Mouse (Mus musculus) CH12.LX (cell line): ENCODE results near the gene Alk. TPM values are rescaled to one million over a fixed set of nuclear protein-coding genes. Genes with fewer than 3 reads are reported as not detected.

Experiments
- DNase-seq: peaks from one replicate; pipeline ENCODE4 v3.0.0-alpha.2; 2013; ENCODE audit errors: extremely low read depth
- H3K27ac ChIP-seq: 2 replicates; pipeline ENCODE4 v1.5.1; 2012; ENCODE audit warnings: low read depth, mild to moderate bottlenecking, control low read depth, moderate library complexity; ENCODE audit not compliant: insufficient read depth
- H3K27me3 ChIP-seq: replicated peaks from 2 replicates; pipeline ENCODE3; 2012; ENCODE audit warnings: inconsistent platforms
- H3K36me3 ChIP-seq, 2 experiments: replicated peaks in 1 of 2; 2 replicates each; pipeline versions ENCODE3 to v1.6.1; 2012; ENCODE audit warnings: inconsistent platforms in 1 of 2, low read length in 1 of 2, mild to moderate bottlenecking in 1 of 2, mixed read lengths in 1 of 2, moderate library complexity in 1 of 2; ENCODE audit not compliant: control insufficient read depth in 1 of 2, insufficient read depth in 1 of 2
- H3K4me1 ChIP-seq, 2 experiments: 2 replicates each; pipeline ENCODE4 v1.6.1; 2012; ENCODE audit warnings: inconsistent platforms in 1 of 2, moderate library complexity in 1 of 2; ENCODE audit not compliant: insufficient read depth in 2 of 2, control insufficient read depth in 1 of 2
- H3K4me2 ChIP-seq: 2 replicates; pipeline ENCODE4 v1.6.1; 2012; ENCODE audit warnings: low read depth, mild to moderate bottlenecking, control low read depth; ENCODE audit not compliant: poor library complexity, insufficient read depth, severe bottlenecking
- H3K4me3 ChIP-seq, 3 experiments: fragments of 150-350 bp in 1 of 3; sonication (generic) in 1 of 3; replicated peaks in 1 of 3; 2 replicates each; pipeline versions ENCODE3 to v1.5.1; 2011 to 2012; ENCODE audit warnings: low read depth in 2 of 3, low read length in 2 of 3, mild to moderate bottlenecking in 2 of 3, moderate library complexity in 2 of 3, control low read depth in 1 of 3, improper control_type of control experiment in 1 of 3, inconsistent platforms in 1 of 3, mixed read lengths in 1 of 3; ENCODE audit not compliant: poor library complexity in 1 of 3
- H3K79me2 ChIP-seq: replicated peaks from 2 replicates; pipeline ENCODE4 v1.6.1; 2012; ENCODE audit warnings: mild to moderate bottlenecking, moderate library complexity; ENCODE audit not compliant: control insufficient read depth, poor library complexity, insufficient read depth, severe bottlenecking; ENCODE audit errors: extremely low read depth
- H3K9ac ChIP-seq: 2 replicates; pipeline ENCODE4 v1.6.1; 2012; ENCODE audit warnings: low read depth, mild to moderate bottlenecking, control low read depth, moderate library complexity; ENCODE audit not compliant: insufficient read depth
- H3K9me3 ChIP-seq: replicated peaks from 2 replicates; pipeline ENCODE3; 2012; ENCODE audit warnings: low read length, inconsistent platforms, mixed read lengths
- CHD2 ChIP-seq: IDR thresholded peaks from 2 replicates; pipeline ENCODE4 v1.6.1; 2011; ENCODE audit warnings: low read length, improper control_type of control experiment
- CTCF ChIP-seq, 2 experiments: IDR thresholded peaks in 1 of 2; conservative IDR thresholded peaks in 1 of 2; 2 replicates each; pipeline ENCODE4 v1.5.1; 2011 to 2012; ENCODE audit warnings: low read depth in 2 of 2, low read length in 2 of 2, improper control_type of control experiment in 1 of 2, inconsistent platforms in 1 of 2, mild to moderate bottlenecking in 1 of 2, moderate library complexity in 1 of 2
- E2F4 ChIP-seq: IDR thresholded peaks from 2 replicates; pipeline ENCODE4 v1.6.1; 2011; ENCODE audit warnings: low read depth, low read length, improper control_type of control experiment; ENCODE audit not compliant: insufficient replicate concordance
- ELF1 ChIP-seq: IDR thresholded peaks from 2 replicates; pipeline ENCODE4 v1.6.1; 2014; ENCODE audit warnings: low read depth, mild to moderate bottlenecking, inconsistent platforms, low read length, improper control_type of control experiment
- IRF4 ChIP-seq: IDR thresholded peaks from 2 replicates; pipeline ENCODE4 v1.6.1; 2014; ENCODE audit warnings: low read depth, mild to moderate bottlenecking, inconsistent platforms, low read length, improper control_type of control experiment
- JUN ChIP-seq: IDR thresholded peaks from 2 replicates; pipeline ENCODE4 v1.6.1; 2011; ENCODE audit warnings: low read depth, mild to moderate bottlenecking, low read length, improper control_type of control experiment, moderate library complexity; ENCODE audit not compliant: insufficient read depth
- JUND ChIP-seq: conservative IDR thresholded peaks from 2 replicates; pipeline ENCODE4 v1.6.1; 2011; ENCODE audit warnings: low read depth, low read length, improper control_type of control experiment
- MAFK ChIP-seq: IDR thresholded peaks from 2 replicates; pipeline ENCODE4 v1.6.1; 2011; ENCODE audit warnings: low read length, improper control_type of control experiment; ENCODE audit not compliant: insufficient replicate concordance
- MAX ChIP-seq: IDR thresholded peaks from 2 replicates; pipeline ENCODE4 v1.6.1; 2011; ENCODE audit warnings: low read length, improper control_type of control experiment
- MAZ ChIP-seq: IDR thresholded peaks from 2 replicates; pipeline ENCODE4 v1.6.1; 2012; ENCODE audit warnings: low read depth, mild to moderate bottlenecking, inconsistent platforms, low read length, improper control_type of control experiment, moderate library complexity
- MEF2A ChIP-seq: IDR thresholded peaks from 2 replicates; pipeline ENCODE4 v1.6.1; 2014; ENCODE audit warnings: low read depth, mild to moderate bottlenecking, inconsistent platforms, low read length, improper control_type of control experiment, borderline replicate concordance
- MXI1 ChIP-seq: IDR thresholded peaks from 2 replicates; pipeline ENCODE4 v1.6.1; 2011; ENCODE audit warnings: mild to moderate bottlenecking, low read depth, low read length, improper control_type of control experiment
- MYC ChIP-seq: IDR thresholded peaks from 2 replicates; pipeline ENCODE4 v1.6.1; 2011; ENCODE audit warnings: low read depth, mild to moderate bottlenecking, improper control_type of control experiment, low read length
- NELFE ChIP-seq: IDR thresholded peaks from 2 replicates; pipeline ENCODE4 v1.6.1; 2011; ENCODE audit warnings: low read depth, low read length, improper control_type of control experiment
- POLR2A ChIP-seq: IDR thresholded peaks from 2 replicates; pipeline ENCODE4 v1.6.1; 2011; ENCODE audit warnings: low read depth, mild to moderate bottlenecking, improper control_type of control experiment, low read length
- POLR2AphosphoS2 ChIP-seq: IDR thresholded peaks from 2 replicates; pipeline ENCODE4 v1.6.1; 2011; ENCODE audit warnings: low read depth, low read length, improper control_type of control experiment
- SIN3A ChIP-seq: IDR thresholded peaks from 2 replicates; pipeline ENCODE4 v1.6.1; 2012; ENCODE audit warnings: low read length, improper control_type of control experiment, inconsistent platforms
- UBTF ChIP-seq: IDR thresholded peaks from 2 replicates; pipeline ENCODE4 v1.6.1; 2012; ENCODE audit warnings: low read depth, mild to moderate bottlenecking, inconsistent platforms, low read length, improper control_type of control experiment, moderate library complexity
- ZC3H11A ChIP-seq: IDR thresholded peaks from 2 replicates; pipeline ENCODE4 v1.6.1; 2012; ENCODE audit warnings: low read depth, mild to moderate bottlenecking, inconsistent platforms, low read length, improper control_type of control experiment
- ZKSCAN1 ChIP-seq: IDR thresholded peaks from 2 replicates; pipeline ENCODE4 v1.6.1; 2012; ENCODE audit warnings: low read depth, inconsistent platforms, low read length, improper control_type of control experiment, borderline replicate concordance
- ZMIZ1 ChIP-seq: IDR thresholded peaks from 2 replicates; pipeline ENCODE4 v1.6.1; 2012; ENCODE audit warnings: low read depth, mild to moderate bottlenecking, inconsistent platforms, low read length, improper control_type of control experiment
- dilution Hi-C: fragments of 300-500 bp; cut with MboI; formaldehyde crosslinking; loops from 2 replicates; pipeline ENCODE4 v1.14.3; 2020; ENCODE audit warnings: low sequenced_read_pairs; ENCODE audit not compliant: extremely low pct_unique_long_range_greater_than_20kb, extremely low pct_ligation_motif_present
- in situ Hi-C: fragments of 300-500 bp; cut with MboI; formaldehyde crosslinking; loops from 3 replicates; pipeline ENCODE4 v1.14.3; 2019; ENCODE audit warnings: low sequenced_read_pairs, low pct_ligation_motif_present, low pct_unique_long_range_greater_than_20kb, mixed read lengths
- polyA plus RNA-seq: library from polyadenylated mRNA; unstranded; fragments of >175 nt; gene quantifications from 2 replicates; pipeline ENCODE4 v1.2.1, GENCODE M21; 2012; ENCODE audit warnings: low read depth; ENCODE audit not compliant: insufficient read length
- total RNA-seq, 2 experiments: library from RNA; depleted of rRNA; stranded (reverse); fragments of 300-350 nt in 1 of 2; fragments of >200 nt in 1 of 2; gene quantifications; 2 replicates each; pipeline ENCODE4 v1.2.3; 2012 to 2014

Gene Alk
- total and polyA plus RNA-seq, 3 experiments, result 0.38 to 0.63 (median 0.44) TPM

GRCm38 (mm10) chr17:71870232-71870621 is 734.2 kb downstream of the Alk start:
- in situ Hi-C loops (loop anchor here (5.0 to 25.0 kb wide), 2 partner anchors 198 to 308 kb away; partner anchors contain the start of genes Spdya and Togaram2), dilution Hi-C loops (no loop called here)
- H3K9ac ChIP-seq, result no peak overlapping the region

GRCm38 (mm10) chr17:71869372-71870231 is 734.8 kb downstream of the Alk start:
- no peaks in the 10 kb centered on the region for H3K27me3 ChIP-seq
- H3K36me3 ChIP-seq, result peaks cover 0 to 2% of the 10 kb centered on the region in 2 experiments
- dilution Hi-C loops (no loop called here), in situ Hi-C loops (loop anchor here (5.0 to 25.0 kb wide), 2 partner anchors 197 to 307 kb away; partner anchors contain the start of genes Spdya and Togaram2)
- DNase-seq, result no peak
- H3K79me2 ChIP-seq, result no peaks in the 10 kb centered on the region
- peaks cover 3% of the 10 kb centered on the region for H3K9me3 ChIP-seq
- H3K4me3 ChIP-seq, result no peak overlapping the region
- no peak overlapping the region for H3K9ac ChIP-seq
- H3K4me2 ChIP-seq, result no peak overlapping the region
- H3K4me1 ChIP-seq, result peaks cover 5 to 21% of the 10 kb centered on the region in 2 experiments
- H3K27ac ChIP-seq, result no peak overlapping the region
- TF ChIP-seq MEF2A (no peak), JUND (no peak), NELFE (no peak), MAFK (no peak), JUN (no peak), MXI1 (no peak), CTCF (conservative IDR thresholded peaks at IDR 0.05 in 1 of 2, IDR thresholded peaks at IDR 0.05 in 1 of 2; ENCODE audit: low read depth in 2 of 2, low read length in 2 of 2) (no peak), ZMIZ1 (no peak), POLR2AphosphoS2 (no peak), ZKSCAN1 (no peak), MAZ (no peak), ELF1 (no peak), MAX (no peak), ZC3H11A (no peak), CHD2 (no peak), UBTF (no peak), MYC (no peak), POLR2A (no peak), IRF4 (no peak)

More at GRCm38 (mm10) chr17:71870232-71870621, 734.2 kb downstream of the Alk start:
- Histone ChIP-seq H3K4me1 (peaks cover 3 to 14% of the 10 kb centered on the region in 2 experiments), H3K27me3 (no peaks in the 10 kb centered on the region), H3K9me3 (peaks cover 3% of the 10 kb centered on the region), H3K79me2 (no peaks in the 10 kb centered on the region), H3K4me2 (no peak overlapping the region), H3K4me3 (no peak overlapping the region), H3K27ac (no peak overlapping the region), H3K36me3 (peaks cover 0 to 2% of the 10 kb centered on the region in 2 experiments)
- TF ChIP-seq ZMIZ1 (no peak), SIN3A (no peak), POLR2A (no peak), E2F4 (no peak)
- DNase-seq, result no peak
